Mouse (Mus musculus) activated CD4-positive, CD25-positive, alpha-beta regulatory T cell, adult 4 months (primary cell): ENCODE results near the gene Cldnd2. TPM values are rescaled to one million over a fixed set of nuclear protein-coding genes. Genes with fewer than 3 reads are reported as not detected.

Experiments
- ATAC-seq: one replicate; pipeline ENCODE4 v1.8.0; 2017
- polyA plus RNA-seq, 2 experiments: library from polyadenylated mRNA; unstranded; fragments of 100-300 nt; shearing (Covaris generic); gene quantifications; one replicate each; pipeline ENCODE4 v1.2.1; 2017

Cldnd2 gene
- polyA plus RNA-seq, 2 experiments from 2014 or later = 1.4 TPM; not detected in 1

GRCm38 (mm10) chr7:43447801-43448200 is 7.2 kb downstream of the Cldnd2 start:
- no peak for ATAC-seq

- ATAC-seq = no peak
Measured at GRCm38 (mm10) chr7:43448246-43448645, 7.7 kb downstream of the Cldnd2 start.

GRCm38 (mm10) chr7:43449811-43450210 is 9.2 kb downstream of the Cldnd2 start:
- no peak for ATAC-seq

- ATAC-seq = no peak
Measured at GRCm38 (mm10) chr7:43451726-43452125, 11.1 kb downstream of the Cldnd2 start.

GRCm38 (mm10) chr7:43452609-43453008 is 12.0 kb downstream of the Cldnd2 start:
- ATAC-seq = peak; percentile 43

DNA sequence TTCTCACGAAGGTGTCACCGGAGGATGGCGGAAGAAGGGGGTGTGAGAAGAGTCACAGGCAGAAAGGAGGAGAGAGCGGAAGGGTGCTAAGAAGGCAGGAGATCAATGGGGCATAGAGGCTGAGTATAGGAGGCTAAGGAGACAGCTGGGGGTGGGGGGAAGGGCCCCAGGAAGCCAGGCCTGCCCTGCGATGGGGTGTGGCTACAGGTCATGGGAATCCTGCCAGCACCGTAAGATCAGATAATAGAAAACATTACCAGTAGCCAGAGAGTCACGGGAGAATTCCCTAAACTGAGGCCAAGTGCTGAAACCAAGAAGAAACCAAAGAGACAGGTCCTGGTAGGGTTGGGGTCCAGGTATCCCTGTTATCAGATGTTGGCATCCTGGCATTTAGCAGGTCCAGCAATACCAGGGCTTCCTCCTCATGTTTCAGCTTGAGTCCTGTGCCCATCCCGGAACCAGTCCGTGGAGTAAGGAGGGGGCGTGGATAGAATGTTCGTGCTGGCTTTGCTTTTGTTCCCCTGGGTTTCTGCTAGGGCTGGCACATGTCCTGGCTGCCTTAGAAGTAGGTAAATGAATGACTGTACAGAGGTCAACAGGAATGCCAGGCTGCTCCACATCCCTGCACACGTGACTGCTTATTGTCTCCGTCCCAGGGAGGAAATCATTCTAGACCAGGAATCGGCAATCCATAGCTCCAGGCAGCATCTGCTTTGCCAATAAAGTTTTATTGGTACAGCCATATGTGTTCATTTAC is 13.2 kb downstream of the Cldnd2 start:
- ATAC-seq = no peak

DNA sequence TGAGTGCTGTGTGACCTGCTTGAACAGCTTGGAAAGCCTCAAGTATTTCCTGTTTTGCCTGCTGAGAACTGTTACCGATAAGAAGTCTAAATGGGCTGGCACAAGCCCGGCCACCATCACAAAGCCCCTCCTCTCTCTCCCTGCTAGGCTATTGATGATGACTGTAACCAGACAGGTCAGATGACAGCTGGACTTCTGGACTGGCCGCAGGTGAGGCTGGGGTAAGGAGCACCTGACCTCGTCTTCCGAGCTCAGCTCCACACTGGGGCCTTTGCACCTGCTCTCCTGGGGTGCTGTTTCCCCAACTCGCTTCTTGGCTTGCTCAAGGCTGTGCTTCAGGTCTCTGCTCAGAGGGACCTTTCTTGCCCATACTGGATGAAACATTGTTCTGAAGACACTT is 13.8 kb downstream of the Cldnd2 start:
- no peak for ATAC-seq

DNA sequence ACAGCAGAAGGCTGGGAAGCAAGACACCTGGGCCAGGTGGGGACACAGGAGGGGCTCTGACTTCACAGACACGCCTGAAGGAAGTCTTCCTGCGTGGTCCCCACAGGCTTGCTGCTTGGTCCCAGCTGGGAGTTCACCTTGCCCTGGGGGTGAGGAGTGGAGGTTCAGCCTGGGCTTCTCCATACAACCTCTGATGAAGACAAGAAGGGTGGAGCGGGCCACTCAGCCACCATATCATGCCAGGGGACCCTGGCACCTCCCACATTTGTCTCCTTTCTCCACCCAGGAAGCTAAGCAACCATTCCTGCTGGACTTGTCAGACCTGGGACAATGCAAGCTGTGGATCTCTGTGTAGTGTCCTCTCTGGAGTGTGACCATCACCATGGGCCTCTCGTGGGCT is 22.3 kb downstream of the Cldnd2 start, which contains the start of gene Vsig10l:
Gene Vsig10l, plus strand, starts transcription at position 301 of the 400 bp plus-strand sequence.
- ATAC-seq = no peak

DNA sequence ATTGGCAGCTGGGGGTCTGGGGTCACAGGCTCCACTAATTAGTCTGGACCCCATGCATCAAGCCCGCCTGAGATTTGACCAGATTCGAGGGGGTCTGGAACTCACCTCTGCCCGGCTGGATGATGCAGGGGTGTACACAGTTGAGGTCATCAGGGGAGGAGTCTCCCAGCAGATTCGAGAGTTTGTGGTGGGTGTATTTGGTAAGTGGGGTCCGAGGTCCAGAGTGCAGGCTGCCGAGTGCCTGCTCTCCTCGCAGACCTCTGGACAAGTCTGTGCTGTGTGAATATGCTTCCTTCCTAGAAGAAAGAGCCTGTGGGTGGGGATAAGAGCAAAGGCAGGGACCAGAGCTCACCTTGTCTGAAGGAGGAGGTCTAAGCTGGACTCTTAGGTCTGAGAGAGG is 23.4 kb downstream of the Cldnd2 start:
- no peak for ATAC-seq

DNA sequence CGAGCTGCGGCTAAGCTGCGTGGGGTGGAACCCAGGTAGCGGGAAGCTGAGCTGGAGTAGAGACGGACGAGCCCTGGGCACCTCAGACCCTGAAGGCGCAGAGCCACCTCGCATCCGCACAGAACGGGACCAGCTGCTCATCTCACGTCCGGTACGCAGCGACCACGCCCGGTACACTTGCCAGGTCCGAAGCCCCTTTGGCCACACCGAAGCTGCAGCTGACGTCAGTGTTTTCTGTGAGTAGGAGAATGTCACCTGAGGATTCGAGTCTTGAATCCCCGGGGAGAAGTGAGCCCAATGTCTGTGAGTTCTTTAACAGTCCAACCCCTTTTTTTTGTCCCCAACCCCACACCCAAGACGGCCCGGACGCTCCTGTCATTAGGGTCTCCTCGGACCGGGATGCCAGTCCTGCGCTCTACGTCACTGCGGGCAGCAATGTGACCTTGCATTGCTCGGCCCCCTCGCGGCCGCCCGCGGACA is 24.3 kb downstream of the Cldnd2 start:
- ATAC-seq = no peak

DNA sequence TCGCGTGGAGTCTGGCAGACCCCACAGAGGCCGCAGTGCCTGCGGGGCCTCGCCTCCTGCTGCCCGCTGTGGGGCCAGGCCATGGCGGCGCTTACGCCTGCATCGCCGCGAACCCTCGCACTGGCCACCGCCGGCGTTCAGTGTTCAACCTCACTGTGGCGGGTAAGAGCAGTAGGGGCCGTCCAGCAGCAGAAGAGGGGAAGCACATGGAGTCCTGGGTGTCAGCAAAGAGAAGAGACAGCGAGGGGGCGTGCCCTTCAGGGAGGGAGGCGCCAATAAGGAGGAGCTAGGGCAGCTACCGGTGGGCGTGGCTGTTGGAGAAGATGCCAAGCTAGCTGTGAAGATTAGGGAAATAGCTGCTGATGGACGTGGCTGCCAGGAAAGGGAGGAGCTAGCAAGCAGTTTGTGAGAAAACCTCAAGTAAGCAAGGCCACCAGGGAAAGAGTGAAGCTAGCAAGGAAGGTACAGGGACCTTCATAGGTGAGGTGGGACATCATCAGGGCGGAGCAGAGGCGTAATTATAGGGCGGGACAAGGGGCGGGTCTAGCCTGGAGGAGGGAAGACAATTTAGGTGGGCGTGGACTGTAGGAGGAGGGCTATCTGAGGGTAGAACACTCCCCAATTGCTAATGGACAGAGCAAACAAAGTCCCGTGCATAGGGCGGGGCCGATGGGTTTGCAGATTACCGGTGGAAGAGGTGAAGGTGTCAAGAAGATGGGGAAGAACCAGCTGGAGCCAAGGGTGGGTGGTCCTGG is 24.9 kb downstream of the Cldnd2 start:
- peak; percentile 80 for ATAC-seq

- peak; percentile 62 for ATAC-seq
Measured at GRCm38 (mm10) chr7:43466099-43466694, 25.6 kb downstream of the Cldnd2 start.

GRCm38 (mm10) chr7:43470373-43470772 is 29.8 kb downstream of the Cldnd2 start:
- no peak for ATAC-seq

GRCm38 (mm10) chr7:43475706-43476105 is 35.1 kb downstream of the Cldnd2 start:
- ATAC-seq = peak; percentile 83

- no peak for ATAC-seq
Measured at GRCm38 (mm10) chr7:43476376-43476775, 35.8 kb downstream of the Cldnd2 start.

DNA sequence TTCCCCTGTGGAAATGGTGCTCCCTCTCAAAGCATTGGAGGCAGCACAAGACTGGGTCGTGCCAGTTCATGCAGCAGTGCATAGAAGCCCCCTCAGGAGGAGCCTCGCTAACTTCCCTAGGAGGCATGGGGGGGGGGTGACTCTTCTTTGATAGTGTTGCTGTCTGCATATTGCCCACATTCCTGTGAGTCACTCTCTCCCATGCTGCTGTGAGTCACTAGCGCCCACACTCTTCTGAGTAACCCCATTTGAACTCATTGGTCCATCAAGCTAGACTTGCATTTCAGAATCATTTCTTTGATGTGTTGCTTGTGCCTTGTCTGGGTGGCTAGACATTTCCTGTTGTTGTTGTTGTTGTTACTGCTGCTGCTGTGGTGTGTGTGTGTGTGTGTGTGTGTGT is 40.6 kb downstream of the Cldnd2 start:
- ATAC-seq = peak; percentile 86

- ATAC-seq = no peak
Measured at GRCm38 (mm10) chr7:43482090-43482716, 41.6 kb downstream of the Cldnd2 start.

- ATAC-seq = no peak
Measured at GRCm38 (mm10) chr7:43483236-43483635, 42.7 kb downstream of the Cldnd2 start.

DNA sequence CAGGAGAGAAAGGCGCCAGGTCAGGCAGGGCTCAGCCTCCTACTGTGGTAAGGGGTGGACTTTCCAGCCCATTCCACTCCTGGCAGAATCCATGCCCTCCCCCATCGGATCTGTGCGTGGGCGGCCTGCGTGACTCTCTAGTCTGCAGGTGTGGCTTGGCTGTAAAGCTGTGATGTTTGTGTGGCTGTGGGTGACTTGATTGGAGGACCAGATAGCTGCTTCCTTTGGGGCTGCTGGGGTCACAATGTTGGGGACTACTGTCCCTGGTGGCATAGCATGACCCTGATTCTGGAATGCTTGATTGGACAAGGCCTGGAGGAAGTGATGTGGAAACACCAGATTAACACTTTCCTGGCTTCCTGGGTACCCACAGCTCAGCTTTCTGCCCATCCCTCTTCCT is 48.1 kb downstream of the Cldnd2 start:
- no peak for ATAC-seq

GRCm38 (mm10) chr7:43489631-43490125 is 49.1 kb downstream of the Cldnd2 start, which contains the start of gene Iglon5:
Iglon5 (minus strand) TSS chr7:43490075.
- no peak for ATAC-seq

- no peak for ATAC-seq
Measured at GRCm38 (mm10) chr7:43490182-43490584, 49.6 kb downstream of the Cldnd2 start.

DNA sequence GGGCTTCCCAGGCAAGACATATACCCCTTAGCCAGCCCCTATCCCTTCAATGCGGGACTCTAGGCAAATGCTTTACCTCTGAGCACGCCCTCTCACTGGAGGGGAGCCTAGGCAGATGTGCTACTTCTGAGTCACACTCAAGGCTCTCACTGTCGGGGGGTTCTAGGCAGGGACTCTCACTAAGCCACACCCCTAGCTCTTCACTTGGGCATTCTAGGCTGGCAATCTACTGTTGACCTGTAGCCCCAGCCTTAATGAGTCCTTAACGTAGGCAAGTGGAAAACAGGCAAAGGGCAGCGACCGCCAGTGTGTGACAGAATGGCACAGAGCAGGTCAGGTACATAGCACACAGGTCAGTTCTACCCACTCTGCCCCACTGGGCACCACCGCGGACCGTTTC is 50.3 kb downstream of the Cldnd2 start:
- no peak for ATAC-seq
